Mouse (Mus musculus): Measurements from ENCODE around the gene Olfr1342. TPM values are rescaled to one million over a fixed set of nuclear protein-coding genes. Genes with fewer than 3 reads are reported as not detected.

Olfr1342 gene
- polyA plus RNA-seq (2012; rRNA removed; ENCODE audit: low replicate concordance) = not detected in 2 replicates

GRCm38 (mm10) chr4:118692412-118692973 lies at the start of gene Olfr1342:
Olfr1342 (minus strand) TSS chr4:118692756.

GRCm38 (mm10) chr4:118731875-118732274 lies 39.3 kb upstream of the Olfr1342 start, which contains the start of gene Olfr1339:
Olfr1339 (plus strand) TSS chr4:118732175.

GRCm38 (mm10) chr4:118719838-118720237 lies 27.3 kb upstream of the Olfr1342 start, which contains the start of gene Olfr1340:
Olfr1340 (plus strand) TSS chr4:118720138.

GRCm38 (mm10) chr4:118703223-118703622 lies 10.7 kb upstream of the Olfr1342 start, which contains the start of gene Olfr1341:
Olfr1341 (plus strand) TSS chr4:118703523.

GRCm38 (mm10) chr4:118658652-118659051 lies 33.9 kb downstream of the Olfr1342 start, which contains the start of gene Olfr62:
Olfr62 (plus strand) TSS chr4:118658952.

Other genes with a start within 250 kb of the Olfr1342 start
- gene Mpl, start 235.2 kb downstream of the Olfr1342 start, polyA plus RNA-seq (2012; rRNA removed; ENCODE audit: low replicate concordance) = 0.09 TPM in 1 of 2 replicates, not detected in the other
- gene Tie1, start 202.7 kb downstream of the Olfr1342 start, polyA plus RNA-seq (2012; rRNA removed; ENCODE audit: low replicate concordance) = 63.5 and 115 TPM in 2 replicates
- 9.1 TPM in 1 of 2 replicates, not detected in the other for gene 2610528J11Rik, start 165.8 kb downstream of the Olfr1342 start, polyA plus RNA-seq (2012; rRNA removed; ENCODE audit: low replicate concordance)
- 0.92 and 9.3 TPM in 2 replicates for gene Tmem125, start 148.7 kb downstream of the Olfr1342 start, polyA plus RNA-seq (2012; rRNA removed; ENCODE audit: low replicate concordance)
- 0.06 TPM in 1 of 2 replicates, not detected in the other for gene Cfap57, start 72.0 kb downstream of the Olfr1342 start, polyA plus RNA-seq (2012; rRNA removed; ENCODE audit: low replicate concordance)
- gene Ebna1bp2, start 72.0 kb downstream of the Olfr1342 start, polyA plus RNA-seq (2012; rRNA removed; ENCODE audit: low replicate concordance) = 18.4 and 38.8 TPM in 2 replicates
- not detected in 2 replicates for gene Olfr62, start 33.8 kb downstream of the Olfr1342 start, polyA plus RNA-seq (2012; rRNA removed; ENCODE audit: low replicate concordance)
- not detected in 2 replicates for gene Olfr1341, start 10.8 kb upstream of the Olfr1342 start, polyA plus RNA-seq (2012; rRNA removed; ENCODE audit: low replicate concordance)
- gene Olfr1340, start 27.4 kb upstream of the Olfr1342 start, polyA plus RNA-seq (2012; rRNA removed; ENCODE audit: low replicate concordance) = not detected in 2 replicates
- gene Olfr1339, start 39.4 kb upstream of the Olfr1342 start, polyA plus RNA-seq (2012; rRNA removed; ENCODE audit: low replicate concordance) = not detected in 2 replicates
- gene Olfr1338, start 66.0 kb upstream of the Olfr1342 start, polyA plus RNA-seq (2012; rRNA removed; ENCODE audit: low replicate concordance) = not detected in 2 replicates
- gene Olfr1337, start 89.8 kb upstream of the Olfr1342 start, polyA plus RNA-seq (2012; rRNA removed; ENCODE audit: low replicate concordance) = not detected in 2 replicates
- not detected in 2 replicates for gene Olfr1335, start 117.2 kb upstream of the Olfr1342 start, polyA plus RNA-seq (2012; rRNA removed; ENCODE audit: low replicate concordance)
- not detected in 2 replicates for gene Olfr1333, start 143.5 kb upstream of the Olfr1342 start, polyA plus RNA-seq (2012; rRNA removed; ENCODE audit: low replicate concordance)
- gene Olfr1331, start 171.9 kb upstream of the Olfr1342 start, polyA plus RNA-seq (2012; rRNA removed; ENCODE audit: low replicate concordance) = not detected in 2 replicates
- gene Olfr1330, start 195.8 kb upstream of the Olfr1342 start, polyA plus RNA-seq (2012; rRNA removed; ENCODE audit: low replicate concordance) = not detected in 2 replicates
- not detected in 2 replicates for gene Olfr1329, start 224.7 kb upstream of the Olfr1342 start, polyA plus RNA-seq (2012; rRNA removed; ENCODE audit: low replicate concordance)
- not detected in 2 replicates for gene Olfr1328, start 245.9 kb upstream of the Olfr1342 start, polyA plus RNA-seq (2012; rRNA removed; ENCODE audit: low replicate concordance)

Data from subcutaneous adipose tissue, adult 2 months (tissue).